Mouse (Mus musculus) B cell, adult 67 days (primary cell): ENCODE measurements around the gene Zfp772. TPM values are rescaled to one million over a fixed set of nuclear protein-coding genes. Genes with fewer than 3 reads are reported as not detected.

Source experiments
- total RNA-seq, 2 experiments: library from RNA; stranded (reverse); gene quantifications; 4 replicates each; pipeline ENCODE4 v1.2.4; 2023

Gene Zfp772
- total RNA-seq: 1 to 10 TPM; 3.3 to 3.9 TPM

GRCm38 (mm10) chr7:7209313-7210151, at the start of gene Zfp772:
TSS of gene Zfp772 (minus strand) at chr7:7209998.

GRCm38 (mm10) chr7:7247228-7247627, 37.4 kb upstream of the Zfp772 start, which contains the start of gene Vmn2r29:
TSS of gene Vmn2r29 (minus strand) at chr7:7247328.

DNA sequence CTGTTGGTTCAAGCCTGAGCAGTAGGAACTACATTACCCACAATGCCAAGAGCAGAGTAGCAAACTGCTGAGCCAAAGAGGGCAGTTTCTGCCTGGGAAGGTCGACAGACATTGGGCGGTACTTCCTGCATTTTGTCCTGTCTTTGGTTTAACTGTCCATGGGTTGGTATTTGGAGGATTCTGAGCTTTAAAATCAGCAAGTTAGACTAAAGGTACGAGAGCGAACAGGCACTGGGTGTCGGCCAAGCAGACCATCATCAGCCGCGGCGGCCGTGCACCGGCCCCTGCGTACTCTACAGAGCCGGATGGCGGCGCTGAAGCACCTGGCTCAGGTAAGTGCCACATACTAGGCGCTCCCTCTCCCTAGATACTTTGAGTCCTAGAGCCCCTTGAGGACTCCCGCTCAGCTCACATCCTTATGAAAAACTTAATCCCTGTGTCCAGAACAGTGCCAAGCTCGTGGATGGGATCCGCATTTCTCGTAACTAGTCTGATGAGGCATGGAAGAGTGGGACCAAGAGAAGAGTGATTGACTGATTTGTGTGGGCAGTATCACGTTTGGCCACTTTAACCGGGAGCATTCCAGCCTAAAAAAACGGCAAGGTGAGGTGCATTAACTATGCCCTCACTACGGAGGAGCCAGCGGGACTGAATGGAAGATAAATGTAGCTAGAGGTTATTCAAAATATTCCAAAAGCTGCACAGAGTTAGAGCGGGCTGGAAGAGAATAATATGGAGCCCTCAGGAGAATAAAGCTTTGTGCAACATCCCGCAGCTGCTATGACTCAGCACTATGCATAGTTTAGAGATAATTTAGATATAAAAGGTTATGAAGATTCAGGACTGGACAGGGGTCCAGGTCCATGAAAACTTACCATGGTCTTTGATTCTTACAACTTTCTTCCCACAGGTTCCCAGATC, 38.3 kb downstream of the Zfp772 start, which contains the start of gene Zfp418:
Gene Zfp418 (plus strand): TSS at position 104 of the 921 bp plus-strand sequence.

Other genes with a start within 250 kb of the Zfp772 start
- gene Aurkc, start 214.7 kb downstream of the Zfp772 start, total RNA-seq: not detected
- gene Zfp954, start 88.5 kb downstream of the Zfp772 start, total RNA-seq: 10 to 100 TPM; 21.4 to 24.6 TPM
- gene Zfp773, start 73.2 kb downstream of the Zfp772 start, total RNA-seq: 1 to 10 TPM; 1.3 to 2.6 TPM
- 1 to 10 TPM; 3.0 to 3.5 TPM for gene Zfp418, start 38.7 kb downstream of the Zfp772 start, total RNA-seq
- not detected for gene Vmn2r29, start 37.3 kb upstream of the Zfp772 start, total RNA-seq
- gene Gm45844, start 68.3 kb upstream of the Zfp772 start, total RNA-seq: under 1 TPM; 0.27 to 0.93 TPM
- gene Clcn4, start 90.9 kb upstream of the Zfp772 start, total RNA-seq: 10 to 100 TPM; 51.8 to 53.7 TPM
- gene Vmn2r30, start 127.6 kb upstream of the Zfp772 start, total RNA-seq: not detected
- gene Gm45783, start 164.6 kb upstream of the Zfp772 start, total RNA-seq: not detected
- gene Vmn2r31, start 189.7 kb upstream of the Zfp772 start, total RNA-seq: not detected